Mouse (Mus musculus) small intestine, adult 2 months (tissue): ENCODE data around the gene Dlgap1. TPM values are rescaled to one million over a fixed set of nuclear protein-coding genes. Genes with fewer than 3 reads are reported as not detected.
A peak's percentile ranks its signal among the peaks of the same experiment; 100 is the strongest.

Experiments used
- H3K27ac ChIP-seq: fragments of 200-500 bp; 2 replicates; pipeline ENCODE4 v1.5.1; 2012; ENCODE audit warnings: low read depth, low read length, control low read depth, inconsistent platforms; ENCODE audit not compliant: insufficient read depth
- H3K27me3 ChIP-seq: fragments of 200-500 bp; 2 replicates; pipeline ENCODE4 v1.6.1; 2012; ENCODE audit warnings: mild to moderate bottlenecking, moderate library complexity, low read length, inconsistent platforms; ENCODE audit not compliant: control insufficient read depth, insufficient read depth
- H3K36me3 ChIP-seq: fragments of 200-500 bp; 2 replicates; pipeline ENCODE4 v1.6.1; 2012; ENCODE audit warnings: mild to moderate bottlenecking, low read length, control low read depth, inconsistent platforms; ENCODE audit not compliant: control insufficient read depth, insufficient read depth
- H3K4me1 ChIP-seq: fragments of 200-500 bp; 2 replicates; pipeline ENCODE4 v1.6.1; 2012; ENCODE audit warnings: low read length, inconsistent platforms, mixed read lengths; ENCODE audit not compliant: control insufficient read depth, insufficient read depth, insufficient read length
- H3K4me3 ChIP-seq: fragments of 200-500 bp; 2 replicates; pipeline ENCODE4 v1.5.1; 2012; ENCODE audit warnings: low read depth, mild to moderate bottlenecking, control low read depth, inconsistent platforms, low read length, moderate library complexity
- CTCF ChIP-seq: fragments of 200-500 bp; IDR thresholded peaks from 2 replicates; pipeline ENCODE4 v1.5.1; 2012; ENCODE audit warnings: low read depth, mild to moderate bottlenecking, control low read depth, inconsistent platforms, low read length, moderate library complexity, mixed read lengths; ENCODE audit not compliant: insufficient replicate concordance, insufficient read length; ENCODE audit errors: extremely low read depth
- POLR2A ChIP-seq: fragments of 200-500 bp; IDR thresholded peaks from 2 replicates; pipeline ENCODE4 v1.6.1; 2012; ENCODE audit warnings: low read depth, mild to moderate bottlenecking, control low read depth, inconsistent platforms, low read length, moderate library complexity
- WGBS: fragments of 180-500 bp; shearing (Covaris S2); methylation state at CpG from one replicate; pipeline ENCODE4 v1.1.7; 2018; 5-methylcytosine and 5-hydroxymethylcytosine counted together
- polyA plus RNA-seq: library from polyadenylated mRNA; depleted of rRNA; stranded (reverse); fragments of >200 nt; gene quantifications from 2 replicates; pipeline ENCODE4 v1.2.3, GENCODE M21; 2012

The Dlgap1 gene
- polyA plus RNA-seq, 1 experiment = 0.61 TPM

DNA sequence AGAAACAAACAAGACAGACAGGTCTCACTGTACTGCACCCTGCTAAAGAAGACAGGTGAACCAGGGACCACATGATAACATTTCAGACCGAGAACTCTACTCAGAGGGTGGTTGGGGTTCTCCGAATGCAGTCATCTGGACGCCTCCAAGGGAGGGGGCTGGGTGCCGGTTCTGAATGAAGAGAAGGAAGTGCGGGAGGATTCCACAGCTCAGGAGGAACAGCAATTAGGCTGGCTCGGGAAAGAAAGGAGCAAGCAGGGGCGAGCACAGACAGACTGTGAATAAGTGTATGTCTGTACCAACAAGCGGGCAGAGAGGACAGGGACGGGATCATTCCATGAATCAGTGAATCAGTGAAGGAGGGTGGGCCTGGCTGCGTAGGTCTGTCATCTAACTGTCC is 744.6 kb downstream of the Dlgap1 start:
- no peak overlapping the region for H3K4me3 ChIP-seq
- TF ChIP-seq CTCF (no peak), POLR2A (no peak)
- no peaks in the 10 kb centered on the region for H3K27me3 ChIP-seq
- H3K36me3 ChIP-seq = no peaks in the 10 kb centered on the region
- no peaks in the 10 kb centered on the region; the same call in 1 of the 2 replicates for H3K4me1 ChIP-seq
- no peak overlapping the region for H3K27ac ChIP-seq
- WGBS = 52% methylated on average over 10 of the region's 10 CpGs

GRCm38 (mm10) chr17:70719684-70720324 is 750.9 kb downstream of the Dlgap1 start:
- WGBS = 84% methylated on average over 11 of the region's 11 CpGs
- H3K27me3 ChIP-seq = no peaks in the 10 kb centered on the region
- no peaks in the 10 kb centered on the region for H3K36me3 ChIP-seq
- H3K27ac ChIP-seq = peak overlapping the region; percentile 72
- TF ChIP-seq CTCF (no peak), POLR2A (no peak)
- H3K4me3 ChIP-seq = no peak overlapping the region
- no peaks in the 10 kb centered on the region for H3K4me1 ChIP-seq

DNA sequence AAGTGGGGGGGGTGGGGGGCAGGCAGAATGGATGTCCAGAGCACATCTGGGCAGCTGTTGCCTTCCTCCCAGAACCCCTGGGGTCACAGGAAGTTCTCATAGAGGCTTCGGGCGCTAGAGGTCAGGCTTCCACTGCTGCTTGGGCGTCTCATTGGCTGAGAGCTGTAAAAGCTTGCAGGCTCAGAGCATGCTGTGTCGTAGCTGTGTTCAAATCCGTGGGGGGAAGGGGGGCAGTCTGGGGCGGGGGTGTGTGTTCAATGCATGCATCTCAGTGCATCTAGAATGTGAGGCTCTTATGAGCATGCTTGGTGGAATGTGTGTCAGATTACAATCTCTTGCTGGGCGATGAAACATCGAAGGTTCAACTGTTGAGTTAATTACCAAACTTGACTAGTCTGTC is 751.9 kb downstream of the Dlgap1 start:
- no peak overlapping the region for H3K4me3 ChIP-seq
- H3K4me1 ChIP-seq = no peaks in the 10 kb centered on the region
- no peak overlapping the region for H3K27ac ChIP-seq
- H3K36me3 ChIP-seq = no peaks in the 10 kb centered on the region
- 52% methylated on average over 8 of the region's 8 CpGs for WGBS
- H3K27me3 ChIP-seq = no peaks in the 10 kb centered on the region
- TF ChIP-seq POLR2A (no peak), CTCF (peak; percentile 27; the same call in 1 of the 2 replicates)

DNA sequence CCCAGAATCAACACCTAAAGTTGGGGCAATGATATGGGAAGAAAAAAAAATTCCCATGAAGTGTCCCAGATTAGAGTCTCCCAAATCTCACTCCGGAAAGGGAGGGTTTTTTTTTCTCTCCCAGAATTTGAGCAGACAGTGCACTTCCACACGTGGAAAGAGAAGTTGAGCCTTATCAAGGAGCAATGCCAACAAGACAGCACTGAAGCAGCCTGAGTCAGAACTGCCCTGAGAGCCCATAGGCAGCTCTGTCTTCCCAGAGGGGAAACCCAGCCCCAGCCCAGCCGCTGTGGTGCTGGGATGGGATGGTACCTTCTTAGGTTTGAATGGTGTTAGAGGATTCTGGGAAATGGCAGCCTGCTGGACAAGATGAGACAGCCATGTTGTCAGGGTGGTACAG is 753.3 kb downstream of the Dlgap1 start:
- 78% methylated on average over 3 of the region's 3 CpGs for WGBS

DNA sequence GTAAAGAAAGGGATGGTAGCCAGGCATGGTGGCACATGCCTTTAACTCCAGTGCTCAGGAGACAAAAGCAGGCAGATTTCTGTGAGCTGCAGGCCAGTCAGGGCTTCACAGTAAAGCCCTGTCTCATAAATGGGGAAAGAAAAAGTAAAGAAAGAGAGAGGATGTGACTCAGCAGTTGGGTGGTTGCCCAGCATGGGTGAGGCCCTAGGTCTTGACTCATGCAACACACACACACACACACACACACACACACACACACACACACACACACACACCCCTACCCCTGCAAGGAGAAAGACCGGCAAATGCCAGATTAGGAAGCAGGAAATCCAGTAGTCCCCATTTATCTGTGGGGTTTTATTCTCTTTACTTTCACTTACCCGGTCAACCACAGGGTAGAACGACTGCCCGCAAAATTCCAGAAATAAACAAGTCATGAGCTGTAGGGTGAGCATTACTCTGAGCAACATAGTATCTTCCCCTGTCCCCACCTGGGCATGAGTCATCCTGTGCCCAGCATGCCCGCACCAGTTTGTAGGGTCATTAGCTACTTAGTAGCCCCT is 759.9 kb downstream of the Dlgap1 start:
- Histone ChIP-seq H3K27ac (peak overlapping the region; percentile 89), H3K4me3 (no peak overlapping the region), H3K4me1 (peaks cover 8% of the 10 kb centered on the region; the same call in 1 of the 2 replicates), H3K27me3 (no peaks in the 10 kb centered on the region), H3K36me3 (no peaks in the 10 kb centered on the region)
- no peak for TF ChIP-seq CTCF
- TF ChIP-seq POLR2A = no peak
- 9% methylated on average over 5 of the region's 5 CpGs for WGBS

More for the DNA sequence above, 753.3 kb downstream of the Dlgap1 start:
- no peaks in the 10 kb centered on the region for H3K36me3 ChIP-seq
- H3K27me3 ChIP-seq = no peaks in the 10 kb centered on the region
- no peak for TF ChIP-seq CTCF
- no peak for TF ChIP-seq POLR2A
- no peaks in the 10 kb centered on the region for H3K4me1 ChIP-seq
- H3K4me3 ChIP-seq = no peak overlapping the region
- no peak overlapping the region for H3K27ac ChIP-seq

DNA sequence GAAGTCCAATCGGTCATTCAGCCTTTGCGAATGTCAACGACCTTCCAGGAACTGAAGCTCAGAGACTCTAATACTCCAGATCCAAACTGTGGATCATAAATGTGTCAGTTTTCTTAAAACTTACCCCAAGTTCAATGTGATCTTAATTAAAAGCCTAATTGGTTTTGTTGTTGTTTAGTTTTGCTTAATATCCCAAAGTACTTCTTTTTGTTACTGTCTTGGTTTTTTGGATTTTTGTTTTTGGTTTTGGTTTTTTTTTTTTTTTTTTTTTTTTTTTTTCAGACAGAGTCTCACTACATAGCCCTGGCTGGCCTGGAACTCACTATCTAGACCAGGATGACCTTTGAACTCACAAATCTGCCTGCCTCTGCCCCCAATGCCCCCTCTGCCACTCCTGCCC is 765.9 kb downstream of the Dlgap1 start:
- H3K36me3 ChIP-seq = no peaks in the 10 kb centered on the region
- TF ChIP-seq CTCF (no peak), POLR2A (no peak)
- no peaks in the 10 kb centered on the region for H3K27me3 ChIP-seq
- H3K4me3 ChIP-seq = no peak overlapping the region
- peaks cover 4% of the 10 kb centered on the region for H3K4me1 ChIP-seq
- H3K27ac ChIP-seq = no peak overlapping the region
- WGBS = 68% methylated on average over 3 of the region's 3 CpGs

DNA sequence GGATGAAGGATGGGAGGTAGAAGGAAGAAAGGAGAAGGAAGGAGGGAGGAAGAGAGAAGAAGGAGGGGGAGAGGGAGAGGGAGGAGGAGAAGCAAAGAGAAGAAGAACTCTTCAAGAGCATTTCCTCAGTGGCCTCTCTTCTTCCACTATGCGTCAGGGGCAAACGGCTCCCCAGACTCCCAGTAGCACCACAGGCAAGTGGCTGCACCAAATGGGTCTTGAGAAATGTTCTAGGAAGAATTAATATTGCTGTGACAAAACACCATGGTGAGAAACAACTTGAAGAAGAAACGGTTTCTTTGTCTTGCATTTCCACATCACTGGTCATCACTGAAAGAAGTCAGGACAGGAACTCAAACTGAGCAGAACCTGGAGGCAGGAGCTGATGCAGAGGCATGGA is 766.5 kb downstream of the Dlgap1 start:
- TF ChIP-seq POLR2A (no peak), CTCF (no peak)
- Histone ChIP-seq H3K4me1 (peaks cover 4% of the 10 kb centered on the region), H3K36me3 (no peaks in the 10 kb centered on the region), H3K4me3 (no peak overlapping the region), H3K27me3 (no peaks in the 10 kb centered on the region), H3K27ac (no peak overlapping the region)
- WGBS = 81% methylated on average over 3 of the region's 3 CpGs
